Mouse (Mus musculus) G1E (cell line): ENCODE data around the gene Nme9.

Experiments used
- CTCF ChIP-seq: IDR thresholded peaks from 2 replicates; pipeline ENCODE4 v1.5.1; 2012; ENCODE audit warnings: low read depth, low read length, inconsistent platforms, mixed read lengths
- GATA1 ChIP-seq: IDR thresholded peaks from 2 replicates; pipeline ENCODE4 v1.6.1; 2012; ENCODE audit warnings: borderline replicate concordance, low read length, inconsistent platforms, mixed read lengths
- POLR2AphosphoS5 ChIP-seq: IDR thresholded peaks from 2 replicates; pipeline ENCODE4 v1.6.1; 2012; ENCODE audit warnings: low read depth, low read length, inconsistent platforms; ENCODE audit not compliant: insufficient replicate concordance
- TAL1 ChIP-seq: conservative IDR thresholded peaks from 2 replicates; pipeline ENCODE4 v1.6.1; 2012; ENCODE audit warnings: low read depth, low read length, inconsistent platforms, mixed read lengths

DNA sequence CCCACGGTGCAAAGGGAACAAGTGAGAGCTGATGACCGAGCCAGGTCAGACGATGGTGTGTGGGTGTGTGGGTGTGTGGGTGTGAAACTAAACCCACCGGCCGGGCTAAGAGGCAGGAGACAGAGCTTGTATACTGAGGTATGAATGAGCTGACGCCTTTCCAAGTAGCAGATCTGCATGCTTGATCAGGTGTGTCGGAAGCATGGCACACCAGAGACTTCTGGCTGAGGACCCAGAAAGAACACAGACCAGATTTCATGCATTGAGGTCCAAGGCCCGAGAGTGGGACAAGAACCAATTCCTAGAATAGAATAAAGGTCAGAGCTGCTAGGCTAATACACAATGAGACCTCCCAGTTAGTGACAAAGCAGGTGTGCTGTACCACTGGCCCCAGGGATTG, 12.2 kb upstream of the Nme9 start:
- no peak for TF ChIP-seq CTCF
- TF ChIP-seq TAL1, result no peak
- TF ChIP-seq POLR2AphosphoS5, result no peak
- no peak for TF ChIP-seq GATA1
